In the genomic region with DNA sequence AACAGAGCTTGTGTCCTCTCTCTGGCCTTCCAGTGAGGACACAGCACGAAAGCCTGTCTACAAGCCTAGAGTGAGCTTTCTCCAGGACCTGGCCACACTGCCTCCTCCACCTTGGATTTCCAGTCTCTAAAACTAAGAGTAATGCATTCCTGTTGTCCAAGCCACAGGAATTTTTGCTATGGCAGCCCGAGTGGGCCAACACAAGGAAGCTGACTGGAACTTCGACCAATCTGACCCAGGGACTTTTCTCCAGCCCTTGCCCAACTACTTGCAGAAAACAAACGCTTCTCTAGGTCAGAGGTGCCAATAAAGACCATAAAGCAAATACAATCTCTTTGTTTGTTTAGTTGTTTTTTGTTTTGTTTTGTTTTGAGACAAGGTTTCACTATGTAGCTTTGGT, we compare ENCODE assay signal across 18 mouse cellular contexts.
"Had no signal": no experiment of that assay in that cellular context is flagged by ENCODE, and none has a peak within 500 bp of the region (broad histone marks: within the 10 kb centered on the region; RNA-seq: fewer than 3 reads in every experiment).

No protein-coding gene starts in this region.

- H3K9me3 ChIP-seq: midbrain, embryonic 10.5 days; midbrain, embryonic 12.5 days; neural tube, embryonic 13.5 days; neural tube, embryonic 15.5 days had no signal

- H3K27me3 ChIP-seq: midbrain, embryonic 12.5 days; neural tube, embryonic 13.5 days; neural tube, embryonic 15.5 days had no signal

- DNase-seq: lung, embryonic 14.5 days; lung, postnatal 10 days; lung, postnatal 4 days; midbrain, embryonic 14.5 days; retina, postnatal 1 day; right cerebral cortex, adult 18-20 months; right cerebral cortex, postnatal 25 days; right cerebral cortex, postnatal 4 days; spleen, adult 18-20 months; thymus, adult 18-20 months; thymus, postnatal 14 days; thymus, postnatal 36 days had no signal

- H3K4me3 ChIP-seq: midbrain, embryonic 10.5 days; midbrain, embryonic 12.5 days; myocyte; neural tube, embryonic 13.5 days; neural tube, embryonic 15.5 days had no signal

- ATAC-seq: midbrain, embryonic 16.5 days had no signal

- H3K27ac ChIP-seq: midbrain, embryonic 10.5 days; midbrain, embryonic 12.5 days; neural tube, embryonic 13.5 days; neural tube, embryonic 15.5 days had no signal

- H3K36me3 ChIP-seq: midbrain, embryonic 10.5 days; midbrain, embryonic 12.5 days; neural tube, embryonic 13.5 days; neural tube, embryonic 15.5 days had no signal

- H3K9ac ChIP-seq: lung, embryonic 14.5 days; midbrain, embryonic 12.5 days; neural tube, embryonic 13.5 days; neural tube, embryonic 15.5 days had no signal

- H3K4me2 ChIP-seq: lung, embryonic 14.5 days; midbrain, embryonic 12.5 days; neural tube, embryonic 13.5 days; neural tube, embryonic 15.5 days had no signal
